Mouse (Mus musculus) embryonic facial prominence, embryonic 15.5 days (tissue): ENCODE measurements around the gene Efhd2. TPM values are rescaled to one million over a fixed set of nuclear protein-coding genes. Genes with fewer than 3 reads are reported as not detected.

Experiments
- ATAC-seq: fragments of 200-750 bp; cut with Nextera tagmentation; 2 replicates; pipeline ENCODE4 v1.8.0; 2017; ENCODE audit warnings: low read depth, moderate TSS enrichment; ENCODE audit not compliant: insufficient number of reproducible peaks, low FRiP score, low TSS enrichment
- H3K27ac ChIP-seq: fragments of 300-500 bp; sonication (generic); replicated peaks from 2 replicates; pipeline ENCODE4 v1.5.1; 2015; ENCODE audit warnings: mild to moderate bottlenecking, inconsistent platforms
- H3K27me3 ChIP-seq: fragments of 300-500 bp; sonication (generic); 2 replicates; pipeline ENCODE4 v1.6.1; 2015; ENCODE audit warnings: inconsistent platforms
- H3K36me3 ChIP-seq: fragments of 300-500 bp; sonication (generic); 2 replicates; pipeline ENCODE4 v1.6.1; 2015; ENCODE audit warnings: mild to moderate bottlenecking, inconsistent platforms
- H3K4me1 ChIP-seq: fragments of 300-500 bp; sonication (generic); 2 replicates; pipeline ENCODE4 v1.6.1; 2015; ENCODE audit warnings: inconsistent platforms
- H3K4me2 ChIP-seq: fragments of 300-500 bp; sonication (generic); replicated peaks from 2 replicates; pipeline ENCODE4 v1.6.1; 2015; ENCODE audit warnings: mild to moderate bottlenecking, inconsistent platforms
- H3K4me3 ChIP-seq: fragments of 300-500 bp; sonication (generic); replicated peaks from 2 replicates; pipeline ENCODE4 v1.5.1; 2015; ENCODE audit warnings: mild to moderate bottlenecking, inconsistent platforms
- H3K9ac ChIP-seq: fragments of 300-500 bp; sonication (generic); 2 replicates; pipeline ENCODE4 v1.6.1; 2015; ENCODE audit warnings: inconsistent platforms
- H3K9me3 ChIP-seq: fragments of 300-500 bp; sonication (generic); replicated peaks from 2 replicates; pipeline ENCODE4 v1.6.1; 2016; ENCODE audit warnings: inconsistent platforms
- WGBS: fragments of 180-500 bp; shearing (Covaris S2); methylation state at CpG from one replicate; pipeline ENCODE4 v1.1.7; 2015; 5-methylcytosine and 5-hydroxymethylcytosine counted together
- polyA plus RNA-seq: library from polyadenylated mRNA; unstranded; fragments of >200 nt; fragmentation: Nextera tagmentation; extraction: Ambion mirVana; gene quantifications from 2 replicates; pipeline ENCODE4 v1.2.1, GENCODE M21; 2015

Gene Efhd2
- polyA plus RNA-seq, 1 experiment from 2014 or later = 81.7 TPM

- Histone ChIP-seq H3K4me1 (no peaks in the 10 kb centered on the region), H3K27ac (no peak overlapping the region), H3K36me3 (no peaks in the 10 kb centered on the region), H3K27me3 (no peaks in the 10 kb centered on the region), H3K9ac (no peak overlapping the region), H3K4me2 (no peak overlapping the region), H3K9me3 (no peaks in the 10 kb centered on the region), H3K4me3 (no peak overlapping the region)
- ATAC-seq = no peak
- 73% methylated on average over 10 of the region's 10 CpGs for WGBS
Measured at GRCm38 (mm10) chr4:141822089-141822488, 52.6 kb downstream of the Efhd2 start.

GRCm38 (mm10) chr4:141821178-141821577, 53.5 kb downstream of the Efhd2 start:
- Histone ChIP-seq H3K27ac (no peak overlapping the region), H3K27me3 (no peaks in the 10 kb centered on the region), H3K4me2 (no peak overlapping the region), H3K9ac (no peak overlapping the region), H3K4me3 (no peak overlapping the region), H3K9me3 (no peaks in the 10 kb centered on the region), H3K4me1 (no peaks in the 10 kb centered on the region), H3K36me3 (no peaks in the 10 kb centered on the region)
- ATAC-seq = no peak
- WGBS = 57% methylated on average over 3 of the region's 3 CpGs

DNA sequence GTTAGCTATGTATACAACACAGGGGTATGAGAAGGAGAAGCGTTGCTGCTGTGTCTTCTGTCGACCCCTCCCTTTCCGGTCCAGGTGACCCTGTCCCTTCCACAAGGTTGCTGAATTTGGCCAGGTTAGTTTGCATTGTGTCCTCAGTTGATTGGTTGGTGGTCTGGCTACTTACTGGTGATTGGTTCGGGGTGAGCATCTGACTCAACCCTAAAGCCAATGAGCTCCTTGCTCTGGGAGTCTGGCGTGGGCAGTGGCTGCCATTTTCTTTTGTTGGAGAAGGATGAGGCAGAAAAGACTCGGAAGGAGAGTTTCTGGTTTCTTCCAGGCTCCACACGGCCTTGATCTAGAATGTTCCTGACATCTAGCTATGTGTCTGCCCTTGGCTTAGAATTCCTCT, 55.4 kb downstream of the Efhd2 start:
- no peak overlapping the region for H3K4me2 ChIP-seq
- WGBS = 90% methylated on average over 7 of the region's 7 CpGs
- H3K27ac ChIP-seq = no peak overlapping the region
- no peak overlapping the region for H3K9ac ChIP-seq
- no peak overlapping the region for H3K4me3 ChIP-seq
- H3K4me1 ChIP-seq = no peaks in the 10 kb centered on the region
- 0 out of 2 replicates have a peak, but pooled peaks cover 3% of the 10 kb centered on the region for H3K36me3 ChIP-seq
- H3K9me3 ChIP-seq = no peaks in the 10 kb centered on the region
- H3K27me3 ChIP-seq = no peaks in the 10 kb centered on the region
- ATAC-seq = no peak

DNA sequence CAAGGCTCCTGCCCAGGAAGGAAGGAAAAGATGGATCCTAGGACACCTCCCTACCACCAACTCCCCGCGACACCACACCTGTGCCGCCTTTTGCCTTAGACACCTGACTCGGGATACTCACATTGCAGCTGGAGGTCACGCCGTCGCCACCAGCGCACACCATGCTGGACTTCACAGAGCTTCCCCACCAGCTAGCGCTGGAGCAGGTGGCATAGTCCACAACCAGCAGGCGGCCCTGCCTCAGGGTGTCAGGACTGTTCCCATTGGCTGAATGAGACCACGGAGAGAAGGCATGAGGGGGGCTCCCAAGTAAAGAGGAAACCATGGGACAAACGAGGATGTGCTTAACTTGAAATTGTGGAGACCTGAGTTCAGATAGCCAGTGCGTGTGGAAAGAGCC, 55.9 kb downstream of the Efhd2 start:
- H3K4me1 ChIP-seq = no peaks in the 10 kb centered on the region
- no peak overlapping the region for H3K27ac ChIP-seq
- ATAC-seq = no peak
- no peaks in the 10 kb centered on the region for H3K9me3 ChIP-seq
- H3K4me3 ChIP-seq = no peak overlapping the region
- no peaks in the 10 kb centered on the region for H3K27me3 ChIP-seq
- WGBS = 82% methylated on average over 13 of the region's 13 CpGs
- peaks cover 6% of the 10 kb centered on the region; the same call in 1 of the 2 replicates for H3K36me3 ChIP-seq
- H3K4me2 ChIP-seq = no peak overlapping the region
- H3K9ac ChIP-seq = no peak overlapping the region

DNA sequence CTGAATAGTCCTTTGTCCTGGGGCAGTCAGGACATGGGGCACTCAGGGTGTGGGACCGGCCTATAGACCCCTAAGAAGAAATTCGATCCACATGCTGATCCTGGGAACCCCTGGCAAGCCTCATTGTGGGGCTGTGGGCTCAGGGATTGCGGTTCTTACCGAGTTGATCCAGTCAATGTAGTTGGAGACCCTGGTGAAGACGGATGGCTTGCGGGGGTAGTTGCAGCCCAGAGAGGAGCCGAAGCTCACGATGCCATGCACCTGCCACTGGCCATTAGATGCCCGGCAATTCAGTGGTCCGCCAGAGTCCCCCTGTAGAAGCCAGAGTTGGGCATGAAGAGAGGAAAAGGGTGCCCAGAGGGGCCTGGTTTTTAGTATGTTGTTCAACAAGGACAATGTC, 57.0 kb downstream of the Efhd2 start:
- no peak for ATAC-seq
- H3K36me3 ChIP-seq = peaks cover 17% of the 10 kb centered on the region
- no peaks in the 10 kb centered on the region for H3K9me3 ChIP-seq
- no peak overlapping the region for H3K9ac ChIP-seq
- H3K27me3 ChIP-seq = no peaks in the 10 kb centered on the region
- WGBS = 65% methylated on average over 10 of the region's 10 CpGs
- no peak overlapping the region for H3K4me3 ChIP-seq
- H3K4me2 ChIP-seq = no peak overlapping the region
- no peaks in the 10 kb centered on the region for H3K4me1 ChIP-seq
- no peak overlapping the region for H3K27ac ChIP-seq

GRCm38 (mm10) chr4:141816776-141817655, 57.7 kb downstream of the Efhd2 start:
- Histone ChIP-seq H3K4me1 (no peaks in the 10 kb centered on the region), H3K4me2 (no peak overlapping the region), H3K27me3 (no peaks in the 10 kb centered on the region), H3K27ac (peak overlapping the region; percentile 34; the same call in 1 of the 2 replicates), H3K4me3 (no peak overlapping the region), H3K9ac (no peak overlapping the region), H3K36me3 (peaks cover 24% of the 10 kb centered on the region), H3K9me3 (no peaks in the 10 kb centered on the region)
- no peak for ATAC-seq
- WGBS = 51% methylated on average over 14 of the region's 14 CpGs

- 80% methylated on average over 7 of the region's 7 CpGs for WGBS
- peak; percentile 12; the same call in 1 of the 2 replicates for ATAC-seq
- H3K9ac ChIP-seq = no peak overlapping the region
- H3K9me3 ChIP-seq = no peaks in the 10 kb centered on the region
- H3K36me3 ChIP-seq = peaks cover 31% of the 10 kb centered on the region
- H3K4me2 ChIP-seq = no peak overlapping the region
- no peak overlapping the region for H3K4me3 ChIP-seq
- H3K27ac ChIP-seq = no peak overlapping the region
- no peaks in the 10 kb centered on the region for H3K4me1 ChIP-seq
- H3K27me3 ChIP-seq = no peaks in the 10 kb centered on the region
Measured at GRCm38 (mm10) chr4:141816267-141816666, 58.5 kb downstream of the Efhd2 start.

DNA sequence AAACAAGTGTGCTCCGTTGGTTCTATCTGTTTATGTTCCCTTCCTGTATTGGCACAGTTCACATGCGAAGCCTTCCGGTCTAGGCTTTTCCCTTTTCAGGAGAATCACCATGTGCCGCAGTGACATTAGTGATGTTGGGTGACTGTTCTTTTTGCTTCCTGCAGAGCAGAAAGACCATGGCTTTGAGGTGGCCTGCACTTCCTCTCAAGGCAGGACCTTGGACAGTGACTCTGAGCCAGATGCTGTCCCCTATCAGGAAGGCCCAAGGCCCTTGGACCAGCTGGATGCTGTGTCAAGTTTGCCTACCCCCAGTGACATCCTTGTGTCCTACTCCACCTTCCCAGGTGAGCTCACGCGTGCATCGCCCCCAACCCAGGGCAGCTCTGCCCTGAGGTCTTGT, 63.3 kb downstream of the Efhd2 start:
- no peak overlapping the region for H3K4me2 ChIP-seq
- H3K4me1 ChIP-seq = no peaks in the 10 kb centered on the region
- H3K27ac ChIP-seq = no peak overlapping the region
- no peaks in the 10 kb centered on the region for H3K9me3 ChIP-seq
- no peaks in the 10 kb centered on the region for H3K27me3 ChIP-seq
- no peak overlapping the region for H3K9ac ChIP-seq
- no peak for ATAC-seq
- WGBS = 91% methylated on average over 7 of the region's 7 CpGs
- H3K36me3 ChIP-seq = peaks cover 75% of the 10 kb centered on the region
- H3K4me3 ChIP-seq = no peak overlapping the region

DNA sequence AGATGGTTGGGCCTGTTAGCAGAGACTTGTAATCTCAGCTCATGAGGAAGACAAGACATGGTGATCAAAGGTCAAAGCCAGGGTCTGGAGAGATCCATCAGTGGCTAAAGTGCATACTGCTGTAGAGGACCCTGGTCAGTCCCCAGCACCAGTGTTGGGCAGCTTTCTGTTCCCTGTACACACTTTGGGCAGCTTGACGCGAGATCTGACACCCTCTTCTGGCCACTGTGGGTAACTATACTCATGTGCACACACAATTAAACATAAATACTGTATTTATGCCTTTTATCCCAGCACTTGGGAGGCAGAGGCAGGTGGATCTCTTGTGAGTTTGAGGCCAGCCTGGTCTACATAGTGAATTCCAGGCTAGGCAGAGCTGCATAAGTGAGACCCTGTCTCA, 63.7 kb downstream of the Efhd2 start:
- no peak overlapping the region for H3K27ac ChIP-seq
- H3K27me3 ChIP-seq = no peaks in the 10 kb centered on the region
- H3K9ac ChIP-seq = no peak overlapping the region
- H3K36me3 ChIP-seq = peaks cover 79% of the 10 kb centered on the region
- no peaks in the 10 kb centered on the region for H3K4me1 ChIP-seq
- no peaks in the 10 kb centered on the region for H3K9me3 ChIP-seq
- no peak overlapping the region for H3K4me2 ChIP-seq
- ATAC-seq = no peak
- WGBS = 90% methylated on average over 2 of the region's 2 CpGs
- no peak overlapping the region for H3K4me3 ChIP-seq

- WGBS = 76% methylated on average over 8 of the region's 8 CpGs
- no peak for ATAC-seq
- Histone ChIP-seq H3K4me3 (no peak overlapping the region), H3K9me3 (no peaks in the 10 kb centered on the region), H3K27ac (no peak overlapping the region), H3K4me2 (no peak overlapping the region), H3K4me1 (no peaks in the 10 kb centered on the region), H3K36me3 (peaks cover 86% of the 10 kb centered on the region), H3K9ac (no peak overlapping the region), H3K27me3 (no peaks in the 10 kb centered on the region)
Measured at GRCm38 (mm10) chr4:141809850-141810464, 64.8 kb downstream of the Efhd2 start.
